Mouse (Mus musculus) cerebellum, postnatal 4 days (tissue): ENCODE measurements around the gene Mef2c.

Experiments
- DNase-seq, 2 experiments: peaks; one replicate each; pipeline ENCODE4 v3.0.0; 2022; ENCODE audit warnings: low spot score in 2 of 2, mixed read lengths in 1 of 2

The Mef2c gene

DNA sequence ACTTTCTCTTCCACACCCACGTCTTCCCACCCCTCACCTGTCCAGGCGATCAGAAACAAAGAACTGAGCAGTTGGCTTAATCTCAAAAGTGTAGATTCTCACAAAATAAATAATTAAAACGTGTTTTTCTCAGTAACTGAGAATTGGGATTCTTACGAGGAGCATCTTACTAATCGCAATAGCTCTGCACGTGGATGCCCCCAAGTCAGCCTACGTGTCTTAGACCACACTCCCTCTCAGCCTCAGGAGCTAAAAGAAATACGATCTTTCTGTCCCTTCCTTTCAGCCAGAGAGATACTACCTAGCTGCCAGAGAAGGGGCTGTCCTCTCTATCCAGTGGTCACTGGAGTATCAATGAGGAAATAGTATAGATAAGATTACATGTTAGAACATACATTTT lies 106.3 kb downstream of the Mef2c start:
- DNase-seq, result no peak

DNA sequence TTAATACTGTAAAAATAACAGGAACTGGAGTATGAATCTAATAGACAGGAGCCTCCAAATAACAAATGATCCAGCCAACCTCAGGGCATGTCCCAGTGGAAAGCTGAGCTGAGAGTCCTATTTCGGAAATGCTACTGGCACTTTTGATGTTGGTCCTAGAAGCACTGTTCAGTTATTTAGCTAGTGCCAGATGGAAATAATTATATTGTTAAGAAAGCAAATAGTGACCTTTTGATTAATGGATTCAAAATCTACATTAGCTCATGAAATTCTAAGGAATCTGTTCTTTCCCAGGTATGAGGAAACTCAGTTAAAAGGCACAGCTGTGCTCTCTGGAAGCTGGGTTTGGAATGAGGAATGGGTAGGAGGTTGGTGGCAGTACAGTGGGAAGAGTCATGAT lies 108.4 kb downstream of the Mef2c start:
- no peak for DNase-seq

DNA sequence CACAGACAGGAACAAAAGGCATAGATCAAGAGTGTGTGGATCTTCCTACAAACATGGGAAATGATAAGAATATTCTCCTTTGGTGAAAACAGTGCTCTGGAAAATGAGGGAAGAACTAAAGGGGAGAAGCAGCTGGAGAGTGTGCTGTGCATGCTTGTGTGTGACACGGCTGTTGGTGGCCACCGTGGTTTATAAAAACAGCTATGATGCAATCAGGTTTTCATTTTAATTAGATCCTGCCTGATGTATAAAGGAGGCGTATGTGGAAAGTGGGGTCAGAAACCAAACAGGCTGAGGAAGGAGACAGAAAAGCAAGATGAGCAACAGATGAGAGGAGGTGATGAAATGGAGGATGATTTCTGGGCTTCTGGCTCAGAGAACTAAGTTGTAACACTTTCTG lies 112.0 kb downstream of the Mef2c start:
- DNase-seq, result no peak

DNA sequence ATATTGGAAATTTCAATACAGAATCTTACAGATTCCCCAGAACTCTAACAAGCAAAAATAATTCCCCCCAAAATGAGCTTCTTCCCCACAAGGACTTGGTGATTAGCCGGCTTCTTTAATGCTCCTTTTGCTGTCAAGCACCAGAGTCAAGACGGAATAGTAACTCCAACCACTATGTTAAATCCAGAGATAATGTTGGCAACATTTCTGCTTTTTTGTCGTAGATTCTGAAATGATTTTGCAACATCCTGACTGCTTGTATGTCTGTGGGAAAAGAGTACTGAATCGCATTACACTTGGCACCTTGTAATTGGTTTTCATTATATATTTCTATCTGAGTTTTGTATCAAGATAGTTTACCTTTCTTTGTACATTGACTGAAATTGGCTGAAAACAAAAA lies 120.8 kb downstream of the Mef2c start:
- no peak for DNase-seq

DNA sequence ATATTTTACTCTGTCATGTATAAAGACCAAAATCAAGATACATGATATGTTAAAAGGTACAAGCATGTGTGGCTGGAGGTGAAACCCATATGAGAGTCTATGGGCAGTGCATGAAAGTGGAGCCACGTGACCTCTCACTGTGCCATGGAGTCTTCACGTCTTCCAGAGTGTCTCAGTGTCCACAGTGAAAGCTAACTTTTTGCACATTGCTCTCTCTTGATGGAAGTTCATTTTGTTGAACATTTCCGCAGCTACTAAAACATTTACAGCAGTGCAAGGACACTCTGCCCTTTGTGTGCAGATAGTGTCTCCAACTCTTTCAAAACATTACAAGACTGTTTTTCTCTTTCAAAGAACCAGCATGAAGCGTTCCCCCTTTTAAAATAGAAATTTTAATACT lies 123.6 kb downstream of the Mef2c start:
- no peak for DNase-seq

DNA sequence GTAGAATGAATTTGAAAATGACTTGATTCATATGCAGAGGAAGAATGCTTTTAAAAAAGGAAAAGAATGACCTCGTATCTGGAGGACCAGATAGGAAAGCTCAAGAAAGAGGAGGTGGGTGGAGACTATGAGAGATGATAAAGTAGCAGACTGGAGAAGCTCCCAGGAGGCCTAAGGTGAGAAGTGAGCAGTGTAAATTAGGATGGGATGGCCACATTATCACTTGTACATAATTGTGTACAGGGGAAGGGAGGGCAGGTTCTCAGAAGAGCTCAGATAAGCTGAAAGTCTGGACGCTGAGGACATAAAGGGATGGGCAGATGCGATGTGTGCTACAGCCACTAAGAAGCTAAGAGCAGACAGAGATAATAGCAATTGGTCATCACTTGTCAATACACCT lies 124.3 kb downstream of the Mef2c start:
- no peak for DNase-seq

DNA sequence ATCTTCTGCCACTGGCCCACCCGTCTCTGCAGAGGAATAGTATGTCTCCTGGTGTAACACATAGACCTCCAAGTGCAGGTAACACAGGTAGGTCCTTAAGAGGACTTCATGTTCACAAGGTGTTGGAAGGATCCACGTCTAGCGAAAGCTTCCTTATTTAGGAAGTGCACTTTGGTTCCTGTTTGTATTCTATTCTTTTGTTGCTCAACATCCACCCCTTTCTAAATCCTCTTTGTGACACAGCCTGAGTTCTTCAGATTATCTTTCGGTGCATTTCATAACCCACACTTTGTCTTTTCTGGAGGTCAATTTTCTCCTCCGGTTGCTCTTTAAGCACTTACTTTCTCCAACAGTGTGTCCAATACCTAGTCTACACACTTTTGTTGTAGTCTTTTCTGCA lies 129.3 kb downstream of the Mef2c start:
- no peak for DNase-seq

DNA sequence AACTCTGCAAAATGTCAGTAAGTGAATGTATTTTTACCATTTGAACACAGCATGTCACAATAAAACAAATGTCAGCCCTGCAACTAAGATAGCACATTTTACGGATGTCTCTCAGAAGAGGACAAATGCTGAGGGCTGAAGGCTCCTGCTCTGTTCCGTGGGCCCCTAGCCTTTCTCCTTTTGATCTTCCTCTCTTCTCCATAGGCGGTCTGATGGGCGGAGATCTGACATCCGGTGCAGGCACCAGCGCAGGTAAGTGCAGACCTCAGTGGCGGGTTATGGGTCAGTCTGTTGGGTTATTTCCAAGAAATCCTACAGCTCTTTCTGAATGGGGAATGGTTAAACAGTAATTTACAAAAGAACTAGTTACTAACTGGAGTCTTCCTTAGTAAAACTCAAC lies 131.4 kb downstream of the Mef2c start:
- DNase-seq, result no peak

DNA sequence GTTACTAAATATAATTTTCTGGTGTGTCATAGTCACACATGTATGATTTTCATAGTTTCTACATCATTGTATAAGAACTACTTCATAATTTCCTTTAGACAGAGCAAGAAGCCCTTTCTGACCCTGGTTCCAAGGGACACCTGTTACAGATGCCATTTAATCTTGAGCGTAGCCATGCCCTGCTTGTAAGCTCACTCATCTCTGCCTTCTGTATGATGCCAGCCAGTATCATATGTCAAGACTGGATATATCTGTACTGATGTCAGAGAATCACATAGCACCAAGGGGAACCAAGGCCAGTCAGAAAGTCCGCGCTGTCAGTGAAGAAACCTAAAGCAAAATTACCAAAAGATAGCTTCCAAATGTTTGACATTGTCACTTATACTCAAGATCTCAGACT lies 133.8 kb downstream of the Mef2c start:
- DNase-seq, result no peak

DNA sequence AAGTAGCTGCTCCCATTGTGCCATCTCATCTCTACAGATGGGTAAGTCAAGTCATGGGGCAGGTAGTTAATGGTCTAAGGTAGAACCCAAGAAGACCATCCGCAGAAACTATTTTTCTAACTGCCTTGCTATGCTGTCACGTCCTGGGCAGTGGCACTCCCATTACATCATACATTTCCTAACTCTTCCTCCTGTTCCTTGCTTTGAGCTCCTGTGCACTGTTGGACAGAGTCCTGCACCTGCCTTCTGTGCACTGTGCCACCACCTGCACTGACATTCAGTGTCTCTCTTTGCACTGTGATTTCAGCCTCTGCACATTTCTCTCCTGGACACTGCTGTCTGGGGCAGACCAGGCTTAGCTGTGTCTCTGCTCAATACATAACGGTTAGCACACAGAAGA lies 134.9 kb downstream of the Mef2c start:
- DNase-seq, result no peak

DNA sequence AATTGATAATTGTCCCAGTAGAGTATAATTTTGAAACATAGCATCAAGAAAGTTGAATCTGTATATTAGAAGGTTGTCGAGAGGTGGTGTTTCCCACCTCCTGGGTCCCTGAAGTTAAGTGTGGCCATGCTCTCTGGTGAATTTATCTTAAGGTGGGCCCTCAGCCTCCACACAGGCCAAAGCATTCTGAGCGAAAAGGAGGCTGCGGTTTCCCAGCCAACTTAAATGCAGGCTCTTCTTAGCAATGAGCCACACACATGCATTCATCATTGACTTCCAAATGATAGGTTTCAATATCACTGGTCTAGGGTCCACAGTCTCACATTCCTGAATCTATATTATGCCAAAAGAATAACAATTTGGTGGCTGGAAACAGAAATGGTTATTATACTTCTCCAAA lies 145.2 kb downstream of the Mef2c start:
- DNase-seq, result no peak

DNA sequence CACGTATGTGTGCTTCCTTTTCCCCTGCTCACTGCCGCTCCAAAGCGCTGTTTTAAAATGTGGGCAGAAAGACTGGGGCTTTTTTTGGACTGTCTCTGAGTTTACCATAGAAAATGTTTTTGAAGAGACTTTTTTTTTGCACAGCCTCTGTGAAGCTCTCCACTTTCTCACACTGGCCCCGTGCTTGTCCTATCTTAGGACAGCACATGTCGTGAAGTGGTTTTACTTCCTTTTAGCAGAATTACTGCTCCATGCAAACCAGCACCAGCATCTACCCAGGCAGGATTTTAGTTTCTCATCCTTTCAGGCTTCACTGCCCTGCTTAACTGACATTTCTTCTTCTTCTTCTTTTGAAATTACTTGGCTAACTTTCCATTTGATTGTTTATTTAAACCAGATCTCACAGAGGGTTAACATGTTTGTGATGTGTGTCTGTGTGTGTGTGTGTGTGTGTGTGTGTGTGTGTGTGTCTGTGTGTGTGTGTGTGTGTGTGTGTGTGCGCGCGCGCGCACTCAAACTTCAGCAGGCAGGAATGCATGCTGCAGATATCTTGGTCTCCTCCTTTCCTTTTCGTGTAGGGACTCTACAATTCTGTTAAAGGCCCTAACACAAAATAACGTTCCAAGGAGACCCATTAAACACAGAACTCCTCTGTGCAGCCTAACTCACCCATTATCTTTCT lies 146.1 kb downstream of the Mef2c start:
- no peak for DNase-seq

DNA sequence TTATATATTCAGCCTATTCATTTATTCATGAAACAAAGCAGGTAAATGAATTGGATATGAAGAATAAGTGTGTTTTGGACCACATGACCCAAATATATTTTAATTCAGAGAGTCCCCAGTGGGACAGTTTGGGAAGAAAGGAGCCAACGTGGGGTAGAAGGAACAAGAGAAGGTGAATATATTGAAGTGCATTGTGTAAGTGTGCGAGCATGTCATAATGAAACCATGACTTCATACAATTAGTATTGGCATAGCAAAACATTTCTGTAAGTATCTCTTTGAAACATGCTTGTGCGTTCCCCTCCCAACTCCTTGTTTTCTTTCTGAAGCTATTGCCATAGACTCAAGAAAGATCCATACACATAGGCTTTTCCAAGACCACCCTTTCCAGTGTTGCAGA lies 147.0 kb downstream of the Mef2c start:
- no peak for DNase-seq

DNA sequence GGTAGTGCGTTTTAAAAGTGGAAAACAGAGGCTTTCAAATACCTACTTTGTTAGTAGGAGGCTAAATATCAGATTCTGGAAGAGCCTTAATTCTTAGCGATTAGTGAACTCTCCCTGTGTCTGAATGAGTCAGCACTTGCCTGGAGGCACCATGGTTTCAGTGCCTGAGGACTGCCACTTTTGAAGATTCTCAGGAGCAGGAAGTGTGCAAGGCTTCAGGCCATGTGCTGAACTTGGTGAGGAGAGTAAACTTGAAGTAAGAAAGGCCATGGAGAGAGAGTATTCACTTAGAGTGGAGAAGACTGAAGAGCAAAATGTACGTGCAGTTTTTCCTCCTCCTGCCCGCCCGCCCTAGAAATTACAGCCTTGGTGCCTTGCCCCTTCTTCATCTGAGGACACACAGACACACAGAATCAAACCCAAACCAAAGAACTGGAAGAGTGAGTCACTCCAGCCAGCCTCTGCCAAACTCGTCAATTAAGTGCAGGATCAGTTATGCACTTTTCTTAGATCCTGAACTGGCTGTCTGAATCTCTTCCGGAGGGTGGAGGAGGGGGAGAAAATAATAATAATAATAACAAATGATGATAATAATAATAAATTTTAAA lies 148.2 kb downstream of the Mef2c start:
- DNase-seq, result no peak

DNA sequence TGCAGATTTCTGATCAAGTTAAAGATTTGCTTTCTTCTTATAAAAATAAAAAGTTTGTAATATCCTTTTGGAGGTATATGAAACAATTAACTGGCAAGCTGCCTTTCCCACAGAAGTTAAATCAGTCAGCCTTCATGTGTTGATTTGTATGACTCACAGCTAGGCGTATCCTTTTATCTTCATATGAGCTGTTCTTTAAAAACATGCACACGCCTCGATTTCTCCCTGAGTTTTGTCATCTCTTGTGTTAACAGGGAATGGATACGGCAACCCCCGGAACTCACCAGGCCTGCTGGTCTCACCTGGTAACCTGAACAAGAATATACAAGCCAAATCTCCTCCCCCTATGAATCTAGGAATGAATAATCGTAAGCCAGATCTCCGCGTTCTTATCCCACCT lies 148.7 kb downstream of the Mef2c start:
- no peak for DNase-seq

DNA sequence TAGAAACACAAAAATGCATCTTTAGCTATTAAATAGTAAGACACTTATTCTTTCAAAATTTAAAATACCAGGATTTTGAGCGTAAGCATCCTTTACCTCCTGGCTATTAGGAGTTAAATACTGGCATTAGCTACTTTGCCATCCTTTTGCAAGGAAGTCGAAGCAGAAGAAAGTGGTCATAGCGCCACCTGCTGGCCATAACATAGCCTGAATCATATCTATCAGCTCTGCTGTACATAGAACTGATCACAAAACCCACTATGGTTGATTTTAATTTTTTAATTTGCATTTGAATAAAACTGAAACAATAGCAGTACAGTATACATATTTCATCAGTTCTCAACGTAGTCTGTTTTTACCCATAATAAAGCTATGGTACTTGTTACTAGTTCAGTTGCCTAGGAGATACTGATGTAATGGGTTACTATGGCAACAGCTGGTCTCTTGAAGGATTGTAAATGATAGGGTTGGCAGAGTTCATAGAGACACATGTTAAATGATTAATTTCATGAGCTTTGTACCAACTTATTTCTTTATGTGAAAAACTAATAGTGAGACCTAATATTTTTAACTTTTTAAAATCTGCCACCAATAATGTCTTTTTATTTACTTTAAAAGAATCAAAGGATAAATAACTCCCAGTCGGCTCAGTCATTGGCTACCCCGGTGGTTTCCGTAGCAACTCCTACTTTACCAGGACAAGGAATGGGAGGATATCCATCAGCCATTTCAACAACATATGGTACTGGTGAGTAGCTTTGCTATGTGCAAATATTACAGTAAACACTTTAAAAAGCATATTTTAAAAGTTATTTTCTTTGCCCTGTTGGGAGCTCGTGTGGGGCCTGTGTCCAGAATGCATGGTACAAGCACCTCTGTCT lies 151.3 kb downstream of the Mef2c start:
- peak; percentile 81 to 91 for DNase-seq

DNA sequence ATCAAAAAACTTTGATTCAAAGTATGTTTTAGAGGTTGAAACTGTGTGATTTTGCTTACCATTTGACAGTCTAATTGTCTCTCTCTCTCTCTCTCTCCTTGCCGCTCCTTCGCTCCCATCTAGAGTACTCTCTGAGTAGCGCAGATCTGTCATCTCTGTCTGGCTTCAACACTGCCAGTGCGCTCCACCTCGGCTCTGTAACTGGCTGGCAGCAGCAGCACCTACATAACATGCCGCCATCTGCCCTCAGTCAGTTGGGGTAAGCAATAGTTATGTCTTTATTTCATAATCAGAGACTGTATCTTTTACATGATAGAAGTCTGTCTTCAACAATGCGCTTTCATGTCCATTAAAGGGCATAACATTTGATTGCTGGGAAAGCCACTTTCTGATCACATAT lies 152.3 kb downstream of the Mef2c start:
- DNase-seq, result no peak

DNA sequence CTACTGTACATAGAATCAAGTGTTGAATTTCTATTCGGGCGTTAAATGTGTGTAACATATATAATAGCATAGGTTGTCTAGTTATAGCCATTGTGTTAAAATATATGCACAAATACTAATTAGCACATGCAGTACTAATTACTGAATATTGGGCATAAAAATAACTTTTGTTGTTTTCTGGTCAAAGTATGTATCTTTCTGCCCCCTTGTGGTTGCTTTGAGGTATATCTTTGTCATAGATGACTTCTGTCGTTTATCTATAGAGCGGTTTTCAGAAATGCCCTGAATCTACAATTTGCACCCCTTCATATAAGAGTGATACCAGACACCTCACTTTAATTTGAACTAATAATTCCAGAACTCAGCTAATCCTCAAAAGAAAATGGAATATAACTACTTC lies 152.9 kb downstream of the Mef2c start:
- no peak for DNase-seq

DNA sequence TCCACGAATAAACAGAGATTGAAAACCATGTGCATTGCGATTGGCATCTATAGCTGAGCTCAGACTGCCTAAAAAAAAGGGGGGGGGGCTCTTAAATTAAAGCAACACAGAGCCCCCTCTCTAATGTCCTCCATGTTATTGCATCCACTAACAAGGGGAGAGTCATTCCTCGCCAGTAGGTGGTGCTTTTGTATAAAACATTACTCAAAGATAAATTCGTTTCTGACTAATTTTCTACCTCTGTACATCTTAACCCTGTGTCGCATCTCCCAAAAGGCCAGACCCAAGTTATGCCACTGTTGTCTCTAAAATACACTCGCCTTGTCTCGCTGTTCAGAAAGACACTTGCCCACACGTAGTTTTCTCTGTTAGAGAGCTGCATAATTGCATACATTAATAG lies 156.9 kb downstream of the Mef2c start:
- peak in 1 of 2 experiments; percentile 17 for DNase-seq

DNA sequence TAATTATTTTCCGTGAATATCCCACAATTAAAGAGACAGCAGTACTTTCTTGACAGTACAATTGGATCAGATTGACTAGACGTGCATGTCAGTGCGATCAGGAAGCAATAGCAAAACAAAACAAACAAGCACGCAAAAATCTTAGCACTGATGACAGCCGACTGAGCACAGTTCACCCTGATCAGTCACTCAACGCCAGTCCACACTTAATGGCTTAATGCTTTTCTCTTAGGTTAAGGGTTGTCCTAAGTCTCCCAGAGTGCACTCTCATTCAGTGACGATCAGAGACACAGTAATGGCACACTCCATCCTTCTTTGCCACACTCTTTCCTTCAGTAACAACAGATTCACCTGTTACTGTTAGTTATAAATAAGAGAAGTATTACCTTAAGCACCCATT lies 157.3 kb downstream of the Mef2c start:
- no peak for DNase-seq

DNA sequence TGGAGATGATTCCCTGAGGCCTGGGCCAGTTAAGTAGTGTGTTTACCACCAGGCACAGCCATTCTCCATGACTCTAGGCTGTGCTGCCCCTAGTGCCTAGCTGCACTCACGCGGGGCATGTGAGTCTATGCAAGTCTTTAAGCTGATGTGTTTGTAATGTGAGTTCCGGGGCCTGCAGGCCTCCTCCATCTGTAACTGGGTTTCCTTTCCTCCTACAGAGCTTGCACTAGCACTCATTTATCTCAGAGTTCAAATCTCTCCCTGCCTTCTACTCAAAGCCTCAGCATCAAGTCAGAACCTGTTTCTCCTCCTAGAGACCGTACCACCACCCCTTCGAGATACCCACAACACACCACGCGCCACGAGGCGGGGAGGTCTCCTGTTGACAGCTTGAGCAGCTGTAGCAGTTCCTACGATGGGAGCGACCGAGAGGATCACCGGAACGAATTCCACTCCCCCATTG lies 158.3 kb downstream of the Mef2c start:
- peak in 1 of 2 experiments; percentile 29 for DNase-seq

DNA sequence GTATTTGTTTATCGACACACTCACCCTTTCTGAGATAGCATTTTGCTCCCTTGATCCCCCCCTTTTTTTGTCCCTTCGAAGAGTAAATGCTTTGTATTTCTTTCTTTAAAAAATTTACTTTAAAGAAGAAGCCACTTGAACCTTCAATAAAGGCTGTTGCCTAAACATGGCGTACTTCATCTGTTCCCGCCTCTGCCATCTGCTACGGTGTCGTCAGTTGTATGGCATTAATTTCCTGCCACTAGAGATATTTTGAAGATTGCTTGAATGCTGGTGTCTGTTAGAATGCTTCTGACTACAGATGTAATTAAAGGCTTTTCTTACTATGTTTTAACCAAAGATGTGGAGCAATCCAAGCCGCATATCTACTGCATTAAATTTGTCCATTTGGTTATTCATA lies 162.3 kb downstream of the Mef2c start:
- no peak for DNase-seq

DNA sequence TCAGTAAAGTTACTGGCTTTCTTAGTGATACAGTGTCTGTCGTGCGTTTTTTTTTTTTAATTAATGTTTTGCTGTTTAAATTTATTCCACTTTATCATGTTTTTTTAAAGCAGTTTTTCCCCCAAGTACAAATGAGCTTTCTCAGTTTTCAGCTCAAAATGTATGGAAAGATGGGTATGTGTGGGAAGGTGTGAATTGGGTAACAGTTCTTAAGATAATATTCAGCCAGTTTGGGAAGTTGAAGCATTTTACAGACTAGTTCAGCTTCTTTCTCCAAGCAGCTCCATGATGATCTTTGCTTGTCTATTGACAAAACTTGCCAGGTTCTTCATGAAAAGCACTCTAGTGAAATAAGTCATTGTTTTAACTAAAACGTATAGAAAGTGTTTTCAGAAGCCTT lies 163.2 kb downstream of the Mef2c start:
- DNase-seq, result no peak
